Mouse (Mus musculus) neutrophil, adult 5-6 weeks (primary cell): Measurements from ENCODE around the gene Fyttd1. TPM values are rescaled to one million over a fixed set of nuclear protein-coding genes. Genes with fewer than 3 reads are reported as not detected.
"Not testable (repeated sequence)": the region's sequence is repeated elsewhere in the genome, so short reads cannot be mapped to it uniquely, and the experiment has no call there.

Experiments
- ATAC-seq: fragments of 151-379, 151-347 bp; 2 replicates; pipeline ENCODE4 v1.8.0; 2017; ENCODE audit warnings: mild to moderate bottlenecking, moderate TSS enrichment; ENCODE audit not compliant: insufficient number of reproducible peaks, poor library complexity, low FRiP score, severe bottlenecking; ENCODE audit errors: extremely low read depth
- total RNA-seq: library from RNA; stranded (forward); fragments of 200-1000 nt; gene quantifications from 2 replicates; pipeline ENCODE4 v1.2.3, GENCODE M21; 2017

Gene Fyttd1
- total RNA-seq, 1 experiment from 2014 or later: 77.2 TPM

DNA sequence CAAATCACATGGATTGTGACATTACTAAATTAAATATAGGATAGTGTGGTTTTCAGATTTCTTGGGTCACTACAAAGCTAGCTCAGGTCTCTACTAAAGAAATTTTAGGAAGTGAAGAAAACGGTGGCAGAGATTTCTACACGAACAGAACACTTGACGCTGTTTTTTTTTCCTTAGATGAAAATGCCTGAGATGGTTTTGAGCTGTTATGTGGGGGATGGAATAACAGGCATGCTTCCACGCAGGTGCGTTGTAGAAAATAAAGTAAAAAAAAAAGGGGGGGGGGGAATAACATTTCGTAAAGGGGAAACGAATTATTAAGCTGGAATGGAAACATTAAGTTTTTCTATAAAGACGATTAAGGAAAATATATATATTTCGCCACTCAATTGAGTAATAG is 469 bp upstream of the Fyttd1 start:
- no peak for ATAC-seq

- ATAC-seq: no peak
Measured at GRCm38 (mm10) chr16:32878157-32878598, 878 bp downstream of the Fyttd1 start.

GRCm38 (mm10) chr16:32878972-32879926 is 1.9 kb downstream of the Fyttd1 start:
- ATAC-seq: no peak

- no peak for ATAC-seq
Measured at GRCm38 (mm10) chr16:32881538-32881937, 4.2 kb downstream of the Fyttd1 start.

GRCm38 (mm10) chr16:32887996-32888395 is 10.7 kb downstream of the Fyttd1 start:
- ATAC-seq: no peak

DNA sequence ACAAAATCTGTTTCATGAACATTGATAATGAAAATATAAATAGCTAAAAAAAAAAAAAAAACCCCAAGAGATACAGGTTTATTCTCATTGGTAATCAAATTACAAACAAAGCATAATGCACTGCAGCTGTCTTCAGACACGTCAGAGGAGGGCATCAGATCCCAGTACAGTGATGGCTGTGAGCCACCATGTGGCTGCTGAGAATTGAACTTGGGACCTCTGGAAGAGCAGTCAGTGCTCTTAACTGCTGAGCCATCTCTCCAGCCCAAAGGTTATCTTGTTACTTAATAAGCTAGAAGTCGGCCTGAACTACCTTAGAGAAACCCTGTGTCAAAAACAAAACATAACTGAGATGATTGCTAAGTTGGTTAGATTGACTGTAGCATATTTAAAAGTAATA is 12.6 kb downstream of the Fyttd1 start:
- ATAC-seq: no peak

DNA sequence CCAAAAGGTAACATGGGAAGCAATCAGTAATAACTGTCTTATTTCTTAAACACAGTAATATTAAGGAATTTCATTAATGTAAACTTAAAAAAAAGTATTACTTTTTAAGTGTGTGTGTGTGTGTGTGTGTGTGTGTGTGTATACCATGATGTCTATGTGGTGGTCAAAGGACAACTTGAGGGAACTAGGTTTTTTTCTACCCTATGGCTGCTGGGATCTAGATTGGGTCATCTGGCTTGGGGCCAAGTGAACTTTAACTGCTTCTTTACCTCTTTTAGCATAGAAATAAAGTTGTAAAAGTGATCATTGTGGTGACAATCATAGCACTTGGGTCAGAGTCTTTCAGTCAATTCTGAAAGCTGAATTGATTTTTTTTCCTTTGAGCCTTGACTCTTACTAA is 18.8 kb downstream of the Fyttd1 start:
- ATAC-seq: no peak

- ATAC-seq: no peak
Measured at GRCm38 (mm10) chr16:32901360-32902050, 24.2 kb downstream of the Fyttd1 start.

DNA sequence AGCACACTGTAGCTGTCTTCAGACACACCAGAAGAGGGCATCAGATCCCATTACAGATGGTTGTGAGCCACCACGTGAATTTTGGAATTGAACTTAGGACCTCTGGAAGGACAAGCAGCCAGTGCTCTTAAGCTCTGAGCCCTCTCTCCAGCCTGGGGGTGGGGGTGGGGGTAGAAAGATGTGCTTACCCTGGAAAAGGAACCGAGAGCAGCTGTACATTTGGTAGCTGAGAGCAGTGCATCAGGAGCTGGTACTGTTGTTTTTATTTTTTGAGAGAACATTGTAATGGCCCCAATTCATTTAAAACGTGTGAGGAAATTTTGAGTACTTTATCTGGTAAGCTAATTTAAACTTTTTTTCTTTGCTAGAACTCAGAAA is 24.7 kb downstream of the Fyttd1 start:
- no peak for ATAC-seq

DNA sequence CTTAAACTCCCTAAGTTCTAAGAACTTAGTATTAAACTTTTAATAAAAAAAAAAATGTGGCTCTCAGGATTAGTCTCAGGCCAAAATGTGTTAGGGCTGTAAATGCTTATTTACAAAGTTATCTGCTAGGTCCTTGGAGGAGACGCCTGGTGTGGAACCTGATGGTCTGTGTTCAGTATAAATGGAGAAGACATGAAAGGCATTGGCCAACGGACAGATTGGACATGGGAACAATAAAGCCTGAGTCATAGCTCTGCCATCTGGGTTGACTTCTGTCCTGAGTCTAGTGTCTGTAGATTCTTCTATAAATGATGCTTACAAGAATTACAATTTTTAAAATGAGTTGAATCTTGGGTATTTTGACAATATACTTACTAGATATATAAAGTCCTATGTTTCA is 28.9 kb downstream of the Fyttd1 start:
- ATAC-seq: no peak

- no peak for ATAC-seq
Measured at GRCm38 (mm10) chr16:32906727-32907126, 29.4 kb downstream of the Fyttd1 start.

DNA sequence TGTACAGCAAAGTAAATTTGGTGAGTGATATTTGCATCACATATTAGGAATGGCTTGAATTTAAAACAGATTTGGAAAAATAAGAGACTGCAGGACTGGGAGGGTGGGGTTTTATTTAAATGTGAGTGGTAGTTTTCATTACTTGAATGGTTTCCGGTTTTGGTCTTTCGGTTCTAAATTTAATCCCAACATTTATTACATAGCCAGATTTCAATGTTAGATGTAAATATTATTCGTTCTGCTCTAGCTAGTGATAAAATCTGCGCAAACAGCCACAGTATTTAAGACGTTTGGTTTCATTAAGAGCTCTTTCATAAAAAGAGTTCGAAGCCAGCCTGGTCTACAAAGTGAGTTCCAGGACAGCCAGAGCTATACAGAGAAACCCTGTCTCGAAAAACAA is 35.9 kb downstream of the Fyttd1 start:
- ATAC-seq: no peak

- ATAC-seq: peak; percentile 78
Measured at GRCm38 (mm10) chr16:32913937-32914881, 36.9 kb downstream of the Fyttd1 start, which contains the start of gene Lrch3. Lrch3 (plus strand) TSS chr16:32914100.

GRCm38 (mm10) chr16:32915292-32916068 is 38.2 kb downstream of the Fyttd1 start:
- ATAC-seq: no peak

DNA sequence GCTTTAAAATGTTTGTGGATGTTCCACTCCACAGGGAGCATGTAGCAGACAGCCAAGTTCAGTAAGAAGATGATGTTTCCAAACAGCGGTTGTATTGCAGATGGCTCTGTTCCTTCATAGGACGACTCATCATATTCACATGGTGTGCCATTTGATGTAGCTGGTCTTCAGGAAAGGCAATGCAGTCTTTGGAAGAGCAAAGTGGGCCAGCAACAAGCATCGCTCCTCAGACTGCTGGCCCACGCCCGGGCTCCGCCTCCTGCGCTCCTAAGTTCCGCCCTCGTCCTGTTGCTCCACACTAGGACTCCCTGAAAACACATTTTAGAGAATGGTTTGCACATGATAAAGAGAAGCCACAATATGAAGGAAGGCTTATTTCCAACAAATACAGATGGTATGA is 49.3 kb downstream of the Fyttd1 start:
- ATAC-seq: not testable (repeated sequence)

- no peak for ATAC-seq
Measured at GRCm38 (mm10) chr16:32927044-32927443, 49.7 kb downstream of the Fyttd1 start.

DNA sequence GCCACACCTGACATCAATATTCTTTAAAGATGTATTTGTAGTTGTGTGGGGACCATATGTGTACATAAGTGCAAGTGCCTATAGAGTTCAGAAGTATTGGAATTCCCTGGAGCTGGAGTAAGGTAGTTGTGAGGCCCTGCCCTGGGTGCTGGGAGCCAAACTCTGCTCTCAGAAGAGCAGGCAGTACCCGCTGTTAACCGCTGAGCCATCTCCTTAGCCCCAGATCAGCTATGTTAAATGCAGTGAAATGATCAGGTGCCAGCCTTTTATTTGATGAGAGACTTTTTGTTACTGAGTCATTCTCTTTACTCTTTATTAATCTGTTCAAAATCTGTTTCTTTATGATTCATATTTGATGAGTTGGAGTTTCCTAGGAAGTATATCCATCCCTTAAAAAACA is 52.6 kb downstream of the Fyttd1 start:
- no peak for ATAC-seq

- no peak for ATAC-seq
Measured at GRCm38 (mm10) chr16:32934470-32934869, 57.2 kb downstream of the Fyttd1 start.
